Mouse (Mus musculus) brain, adult 2 months (tissue): Measurements from ENCODE around the gene Trib3.
"Not testable (repeated sequence)": the region's sequence is repeated elsewhere in the genome, so short reads cannot be mapped to it uniquely, and the experiment has no call there.

Experiments used
- DNase-seq: peaks from one replicate; pipeline ENCODE4 v3.0.0; 2011; ENCODE audit warnings: low read depth, low spot score

Gene Trib3

DNA sequence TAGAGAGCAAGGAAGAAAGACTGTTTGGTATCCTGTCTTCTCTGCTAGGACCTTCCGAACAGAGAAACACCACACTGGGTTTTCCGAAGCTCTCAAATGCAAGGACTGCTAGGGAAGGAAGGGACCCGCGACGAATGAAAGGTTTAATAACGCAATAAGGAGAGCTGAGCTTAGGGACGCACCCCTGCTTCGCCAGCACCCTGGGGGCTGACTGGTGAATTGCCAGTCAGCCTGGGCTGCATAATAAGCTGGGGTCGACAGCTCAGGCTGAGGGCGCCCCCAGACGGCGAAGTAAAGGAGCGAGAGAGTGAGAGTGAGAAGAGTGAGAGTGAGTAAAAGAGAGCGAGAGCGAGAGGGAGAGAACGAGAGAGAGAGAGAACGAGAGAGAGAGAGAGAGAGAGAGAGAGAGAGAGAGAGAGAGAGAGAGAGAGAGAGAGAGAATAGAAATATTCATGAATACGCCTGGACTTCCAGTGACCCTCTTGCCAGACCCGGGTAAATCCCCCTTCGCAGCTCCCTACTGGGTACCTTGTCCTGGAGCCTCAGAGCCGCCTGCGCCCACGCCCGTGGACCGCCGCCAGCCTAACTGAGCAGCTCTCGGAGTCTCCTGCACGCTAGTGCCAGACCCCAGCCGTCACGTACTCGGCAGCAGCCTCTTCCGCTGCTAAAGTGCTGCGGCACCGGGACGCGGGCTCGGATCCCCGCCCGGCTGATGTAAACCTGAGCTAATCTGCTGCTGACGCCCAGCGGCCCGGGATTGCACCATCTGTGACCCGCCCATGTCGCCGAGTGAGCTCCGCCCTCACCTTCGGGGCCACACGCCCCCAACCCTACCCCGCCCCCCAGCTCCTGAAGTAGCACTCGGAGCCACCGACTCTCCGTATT lies at the start of gene Trib3:
Gene Trib3, minus strand, starts transcription at position 704 of the 885 bp plus-strand sequence.
- peak; percentile 87 for DNase-seq

DNA sequence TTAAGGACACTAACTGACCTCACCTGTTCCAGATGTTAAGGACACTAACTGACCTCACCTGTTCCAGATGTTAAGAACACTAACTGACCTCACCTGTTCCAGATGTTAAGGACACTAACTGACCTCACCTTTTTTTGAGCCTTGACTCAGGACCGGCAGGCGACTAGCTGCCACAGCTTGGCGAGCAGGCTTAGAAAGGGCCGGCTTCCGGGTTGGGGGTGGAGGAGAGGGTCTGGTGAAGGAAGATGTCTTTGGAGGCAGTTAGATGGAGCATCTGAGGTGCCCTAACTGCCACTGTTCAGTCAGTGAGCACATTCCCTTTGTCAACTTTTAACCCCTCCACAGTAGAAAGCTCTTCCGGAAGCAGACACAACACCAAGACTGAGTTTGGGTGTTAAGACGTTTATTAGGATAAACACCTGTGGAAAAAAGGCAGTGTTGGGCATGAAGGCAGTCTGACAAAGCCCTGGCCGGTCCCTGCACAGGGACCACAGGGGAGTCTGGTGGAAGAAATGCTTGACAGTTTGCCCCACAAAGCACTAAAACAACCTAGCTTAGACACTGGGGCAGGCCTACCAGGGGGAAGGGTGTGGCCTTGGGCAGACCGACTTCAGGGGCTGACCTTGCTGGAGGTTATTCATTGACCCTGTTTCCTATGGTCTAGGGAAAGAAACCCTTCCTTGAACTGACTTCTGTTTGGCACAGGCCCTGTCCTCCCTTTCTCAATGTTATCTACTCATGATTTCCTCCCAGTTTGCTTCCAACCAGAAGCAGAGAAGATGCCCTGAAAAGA lies 49.6 kb upstream of the Trib3 start:
- no peak for DNase-seq

DNA sequence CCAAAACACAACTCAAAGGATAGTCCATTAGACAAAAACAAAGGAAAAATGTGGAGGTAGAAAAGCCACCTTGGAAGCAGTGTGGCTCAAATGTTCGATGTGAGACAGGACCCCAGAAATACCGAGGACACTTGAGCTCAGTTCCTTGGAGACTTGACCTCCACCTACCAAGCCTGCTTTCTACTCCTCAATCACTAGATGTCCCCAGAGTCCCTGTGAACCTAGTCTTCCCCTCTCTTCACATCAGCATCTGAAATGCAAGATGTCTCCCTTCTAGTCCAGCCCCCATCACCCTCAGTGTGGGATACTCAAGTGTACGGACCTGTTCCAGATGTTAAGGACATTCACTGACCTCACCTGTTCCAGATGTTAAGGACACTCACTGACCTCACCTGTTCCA lies 49.0 kb upstream of the Trib3 start:
- DNase-seq: peak; percentile 88

DNA sequence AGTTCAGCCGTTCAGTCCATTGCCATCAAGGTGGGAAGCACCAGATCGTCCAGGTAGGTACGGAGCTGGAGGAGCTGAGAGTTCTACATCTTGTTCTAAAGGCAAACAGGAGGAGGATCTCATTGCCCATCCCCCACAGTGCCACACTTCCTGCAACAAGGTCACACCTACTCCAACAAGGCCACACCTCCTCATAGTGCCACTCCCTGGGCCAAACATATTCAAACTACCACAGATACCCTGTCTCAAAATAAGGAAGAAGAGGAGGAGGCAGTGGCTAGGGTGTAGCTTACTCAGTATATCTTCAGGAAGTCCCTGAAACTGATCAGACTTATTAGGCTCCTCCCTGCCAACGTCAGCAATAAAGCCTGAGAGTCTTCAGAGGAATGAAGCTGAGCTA lies 40.4 kb upstream of the Trib3 start:
- no peak for DNase-seq

DNA sequence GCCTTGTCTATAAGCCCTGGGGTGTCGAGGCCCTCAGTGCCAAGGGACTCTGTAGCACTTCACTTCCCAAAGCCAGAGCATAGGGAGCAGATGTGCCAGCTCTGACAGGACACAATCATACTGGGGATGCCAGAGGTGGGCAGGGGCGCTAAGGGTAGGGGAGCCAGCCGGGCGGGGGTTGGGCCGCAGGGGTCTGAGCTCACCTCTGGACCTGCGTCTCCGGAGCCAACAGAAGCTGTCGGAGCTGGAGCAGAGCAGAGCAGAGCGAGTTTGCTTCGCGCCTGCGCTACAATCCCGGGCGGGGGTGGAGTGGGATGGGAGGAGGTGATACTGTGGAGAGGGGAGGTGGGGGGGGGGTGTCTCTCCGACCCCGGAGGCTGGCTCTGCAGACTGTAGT lies 32.5 kb upstream of the Trib3 start, which contains the start of gene Nrsn2:
Gene Nrsn2, minus strand, starts transcription at position 294 of the 397 bp plus-strand sequence.
- peak; percentile 80 for DNase-seq

DNA sequence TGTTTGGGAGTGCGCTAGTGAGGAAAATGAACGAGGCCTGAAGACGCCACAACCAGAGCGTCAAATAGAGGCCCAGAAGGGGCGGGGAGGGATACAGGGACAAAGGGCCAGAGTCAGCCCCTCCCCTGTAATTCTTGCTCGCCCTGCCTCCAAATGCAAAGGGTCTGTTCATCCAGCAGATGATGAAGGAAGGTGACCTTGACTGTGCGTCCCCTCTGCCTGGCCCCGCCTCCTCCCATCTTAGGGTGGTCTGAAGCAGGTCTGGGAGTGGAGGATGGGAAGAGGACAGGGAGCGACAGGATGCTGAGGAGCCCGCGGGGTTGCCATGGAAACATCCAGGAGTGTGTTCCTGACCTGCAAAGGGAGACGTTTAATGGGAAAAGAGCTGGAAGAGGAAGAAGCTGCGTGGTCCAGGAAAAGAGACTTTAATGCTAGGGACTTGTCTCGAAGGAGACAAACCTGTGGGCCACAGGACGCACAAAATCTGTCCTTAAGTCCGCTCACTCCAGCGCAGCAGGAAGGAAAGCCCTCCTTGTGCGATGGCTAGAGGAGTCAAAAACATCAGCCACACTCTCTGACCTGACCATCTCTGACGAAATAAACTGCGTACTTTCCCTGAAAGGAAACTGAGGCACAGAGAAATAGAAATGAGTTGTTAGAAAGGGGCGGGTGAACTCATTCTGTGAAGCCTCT lies 32.0 kb upstream of the Trib3 start:
- DNase-seq: peak; percentile 85

DNA sequence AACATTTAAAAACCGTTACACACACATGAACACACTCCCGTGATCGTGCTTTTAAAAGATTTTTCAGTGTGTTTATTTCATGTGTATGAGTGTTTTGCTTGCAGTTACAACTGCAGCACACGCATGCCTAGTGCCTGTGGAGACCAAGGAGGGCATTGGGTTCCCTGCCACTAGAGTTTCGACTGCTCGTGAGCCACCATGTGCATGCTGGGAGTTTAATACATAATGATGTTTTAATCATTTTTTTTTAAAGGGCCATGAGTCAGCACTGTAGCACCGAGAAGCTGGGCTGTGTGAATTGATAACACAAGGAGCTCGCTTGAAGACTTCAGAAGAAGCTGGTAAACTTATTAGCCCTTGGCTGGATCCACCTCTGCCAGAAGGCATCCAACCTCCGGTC lies 29.7 kb upstream of the Trib3 start:
- DNase-seq: no peak

DNA sequence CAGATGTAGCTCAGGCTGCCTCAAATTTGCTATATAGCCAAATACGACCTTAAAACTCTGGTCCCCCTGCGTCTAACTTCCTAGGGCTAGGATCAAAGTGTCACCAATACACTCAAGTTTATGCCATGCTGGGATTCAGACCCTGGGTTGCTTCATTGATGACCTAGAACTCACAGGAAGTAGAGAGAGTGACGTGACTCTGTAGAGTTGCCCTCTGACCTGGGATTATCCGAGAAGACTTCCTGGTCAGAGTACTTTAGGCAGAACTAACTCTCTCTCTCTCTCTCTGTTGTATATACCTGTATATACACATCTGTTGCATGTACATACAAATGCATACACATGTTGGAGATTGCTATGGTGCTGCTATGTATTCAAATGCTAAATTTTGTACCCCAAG lies 28.8 kb upstream of the Trib3 start:
- DNase-seq: no peak

DNA sequence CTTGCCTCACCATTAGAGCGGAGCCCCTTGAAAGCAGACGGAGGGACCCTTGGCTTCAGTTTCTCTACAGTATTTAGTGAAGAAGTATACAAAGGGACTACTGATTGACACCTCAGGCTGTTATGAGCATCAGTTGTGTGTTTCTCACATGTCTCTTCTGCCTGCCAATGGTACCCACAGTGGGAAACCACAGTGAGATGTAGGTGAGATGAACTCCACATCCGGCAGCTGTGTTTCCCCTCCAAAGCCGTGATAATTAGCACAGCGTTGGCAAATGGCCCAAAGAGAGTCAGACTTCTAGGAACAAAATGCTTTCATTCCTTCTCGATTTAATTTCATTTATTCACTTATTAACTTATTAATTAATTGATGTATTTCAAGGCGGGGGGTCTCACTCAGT lies 28.3 kb upstream of the Trib3 start:
- DNase-seq: no peak

DNA sequence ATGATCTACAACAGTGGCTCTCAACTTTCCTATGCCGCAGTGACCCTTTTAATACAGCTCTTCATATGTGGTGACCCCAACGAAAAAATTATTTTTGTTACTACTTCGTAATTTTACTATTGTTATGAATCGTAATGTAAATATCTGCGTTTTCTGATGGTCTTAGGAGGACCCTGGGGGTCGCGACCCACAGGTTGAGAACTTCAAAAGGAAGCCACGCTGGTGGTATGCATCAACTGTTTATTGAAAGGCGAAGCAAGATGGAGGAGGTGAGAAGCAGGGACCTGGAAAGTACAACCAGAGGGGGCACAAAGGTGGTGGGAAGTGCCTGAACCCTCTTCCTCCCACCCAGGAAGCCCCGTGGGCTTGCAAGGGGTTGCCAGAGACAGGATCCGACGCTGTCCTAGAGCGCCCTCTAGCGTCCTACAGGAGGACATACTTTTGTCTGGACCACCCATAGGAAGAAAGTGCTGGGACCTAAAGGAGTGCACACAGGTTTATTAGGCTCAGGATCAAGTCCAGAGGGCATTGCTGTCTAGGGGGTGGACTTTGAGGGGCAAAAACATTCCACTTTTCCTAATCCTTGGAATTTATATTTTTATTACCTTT lies 24.8 kb upstream of the Trib3 start:
- peak; percentile 76 for DNase-seq

DNA sequence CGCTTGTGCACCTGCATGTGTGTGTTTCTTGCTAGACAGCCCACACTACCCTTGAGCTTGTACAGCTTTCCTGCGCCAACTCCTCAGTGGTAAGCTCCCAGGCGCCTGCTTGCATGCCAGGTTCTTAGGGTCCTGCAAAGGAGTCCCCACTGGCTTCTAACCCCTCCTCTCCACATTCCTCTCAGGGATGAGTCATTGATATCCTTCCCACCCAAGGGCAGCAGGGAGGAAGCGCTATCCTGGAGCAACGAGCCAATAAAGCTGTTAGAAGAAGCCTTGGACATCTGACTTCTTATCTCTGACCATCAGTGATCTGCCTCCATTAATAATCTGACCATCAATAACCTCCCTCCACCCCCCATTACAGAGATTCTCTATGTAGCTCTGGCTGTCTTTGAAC lies 24.1 kb upstream of the Trib3 start:
- no peak for DNase-seq

DNA sequence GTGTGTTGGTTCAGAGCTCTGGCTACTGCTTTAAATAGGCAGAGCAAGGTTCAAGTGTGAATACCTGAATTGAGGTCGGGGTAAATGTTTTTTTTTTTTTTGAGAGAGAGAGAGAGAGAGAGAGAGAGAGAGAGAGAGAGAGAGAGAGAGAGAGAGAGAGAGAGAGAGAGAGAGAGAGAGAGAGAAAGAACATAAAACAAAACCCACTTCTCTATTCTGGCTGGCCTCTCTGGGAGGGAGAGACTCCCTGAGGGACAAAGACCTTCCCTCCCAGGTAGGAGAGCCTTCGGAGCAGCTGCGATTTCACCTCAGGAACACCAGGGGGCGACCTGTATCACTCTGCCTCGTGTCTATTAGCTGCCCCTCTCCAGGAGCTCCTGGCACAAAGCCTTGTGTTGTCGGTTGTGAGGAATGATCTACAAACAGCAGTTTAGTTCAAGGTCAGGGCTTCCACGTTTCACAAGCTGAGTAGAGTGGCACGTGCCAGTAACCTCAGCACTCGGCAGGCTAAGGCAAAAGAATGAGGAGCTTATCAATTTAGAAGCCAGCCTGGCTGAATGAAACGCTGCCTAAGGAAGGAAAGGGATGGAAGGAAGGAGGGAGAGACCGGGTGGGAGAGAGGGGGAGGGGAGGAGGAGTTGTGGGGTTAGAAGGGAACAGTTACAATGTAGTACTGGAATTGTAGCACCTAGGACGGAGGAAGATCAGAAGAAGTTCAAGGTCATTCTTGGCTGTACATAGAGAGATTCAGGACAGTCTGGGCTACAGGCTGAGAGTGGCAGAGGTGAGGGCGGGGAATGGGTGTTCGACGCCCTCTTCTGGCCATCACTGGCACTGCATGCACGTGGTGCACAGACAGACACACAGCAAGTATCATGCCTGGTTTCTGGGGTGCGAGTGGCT lies 19.7 kb upstream of the Trib3 start:
- DNase-seq: peak; percentile 85

DNA sequence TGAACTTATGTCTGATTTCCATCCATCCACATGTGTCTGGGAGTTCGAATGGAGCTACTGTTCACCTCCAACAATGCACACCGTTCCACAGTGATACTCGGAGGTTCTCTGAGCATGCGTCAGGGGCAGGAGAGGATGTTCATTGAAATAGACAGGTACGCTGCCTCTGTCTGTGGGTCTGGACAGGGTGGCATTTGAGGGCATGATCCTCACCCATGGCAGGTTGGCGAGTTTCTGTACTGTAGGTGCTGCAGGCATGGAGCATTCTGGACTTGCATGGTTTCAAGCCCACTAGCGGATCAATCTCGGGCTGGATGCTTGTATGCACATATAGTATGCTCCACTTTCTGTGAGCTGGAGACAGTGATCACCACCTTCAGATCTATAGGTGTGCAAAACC lies 17.4 kb upstream of the Trib3 start:
- no peak for DNase-seq

DNA sequence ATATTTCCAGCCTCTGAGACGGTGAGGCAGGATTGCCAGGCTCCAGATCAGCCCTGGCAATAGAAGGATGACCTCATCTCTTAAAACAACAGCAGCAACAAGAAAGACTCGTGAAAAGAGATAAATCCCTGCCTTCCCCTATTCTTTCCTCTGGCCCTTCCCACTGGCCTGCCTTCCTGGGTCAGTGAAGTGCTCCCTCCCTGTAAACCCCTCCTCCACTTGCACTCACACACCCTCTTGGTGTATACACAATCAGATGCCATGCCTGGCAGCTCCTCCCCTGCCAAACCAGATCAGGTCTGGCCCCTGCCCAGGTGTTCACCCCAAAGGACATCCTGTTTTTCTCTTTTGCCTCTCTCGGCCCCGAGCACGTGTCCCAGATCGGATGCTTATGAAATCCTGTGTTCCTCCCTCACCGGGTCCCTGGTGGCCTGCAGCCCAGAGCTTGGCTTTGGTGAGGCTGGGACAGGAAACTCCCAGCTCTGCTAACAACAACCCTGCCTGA lies 16.5 kb upstream of the Trib3 start:
- DNase-seq: no peak

DNA sequence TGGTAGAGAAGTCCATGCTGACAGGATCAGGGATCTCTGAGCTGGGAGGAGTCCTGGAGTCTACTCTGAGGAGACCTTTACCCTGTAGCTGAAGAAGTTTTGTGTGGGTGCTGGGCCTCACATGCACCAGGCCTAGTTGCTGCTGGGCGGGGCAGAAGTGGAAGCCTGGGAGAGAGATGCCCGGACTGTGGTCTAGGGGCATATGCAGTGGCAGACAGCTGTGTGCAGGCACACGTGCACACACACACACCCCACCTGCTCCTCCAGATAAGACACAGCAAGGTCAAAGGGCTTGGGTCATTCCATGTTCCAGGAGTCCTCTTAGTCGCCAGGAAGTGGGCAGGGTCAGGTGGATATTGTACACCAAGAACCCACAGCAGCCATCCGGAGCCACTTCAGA lies 15.8 kb upstream of the Trib3 start:
- no peak for DNase-seq

DNA sequence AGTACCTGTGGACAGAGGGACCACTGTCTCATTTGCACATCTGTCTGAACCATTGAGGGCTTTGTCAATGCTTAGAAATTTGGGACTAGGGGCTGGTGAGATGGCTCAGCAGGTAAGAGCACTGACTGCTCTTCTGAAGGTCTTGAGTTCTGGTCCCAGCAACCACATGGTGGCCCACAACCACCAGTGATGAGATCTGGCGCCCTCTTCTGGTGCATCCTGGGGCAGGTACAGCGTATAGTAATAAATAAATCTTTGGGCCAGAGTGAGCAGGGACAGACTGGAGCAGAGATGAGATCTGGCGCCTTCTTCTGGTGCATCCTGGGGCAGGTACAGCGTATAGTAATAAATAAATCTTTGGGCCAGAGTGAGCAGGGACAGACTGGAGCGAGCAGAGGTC lies 15.1 kb upstream of the Trib3 start:
- not testable (repeated sequence) for DNase-seq

DNA sequence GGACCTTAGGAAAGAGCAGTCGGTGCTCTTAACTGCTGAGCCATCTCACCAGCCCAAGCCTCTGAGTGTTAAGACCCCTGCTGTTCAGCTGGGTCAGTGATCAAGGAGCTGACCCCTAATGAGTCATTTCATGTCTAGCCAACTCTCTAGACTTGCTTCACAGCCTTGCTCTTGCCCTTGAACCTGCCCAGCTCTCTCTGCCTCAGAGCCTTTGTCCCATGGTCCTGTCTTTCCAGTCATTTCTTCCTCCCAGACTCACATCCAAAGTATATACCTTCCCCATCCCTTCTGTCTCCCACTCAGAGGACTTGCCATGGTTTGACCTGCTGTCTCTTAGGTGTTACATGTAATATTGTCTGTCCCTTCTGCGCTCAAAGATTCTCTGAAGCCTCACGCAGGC lies 13.4 kb upstream of the Trib3 start:
- no peak for DNase-seq

DNA sequence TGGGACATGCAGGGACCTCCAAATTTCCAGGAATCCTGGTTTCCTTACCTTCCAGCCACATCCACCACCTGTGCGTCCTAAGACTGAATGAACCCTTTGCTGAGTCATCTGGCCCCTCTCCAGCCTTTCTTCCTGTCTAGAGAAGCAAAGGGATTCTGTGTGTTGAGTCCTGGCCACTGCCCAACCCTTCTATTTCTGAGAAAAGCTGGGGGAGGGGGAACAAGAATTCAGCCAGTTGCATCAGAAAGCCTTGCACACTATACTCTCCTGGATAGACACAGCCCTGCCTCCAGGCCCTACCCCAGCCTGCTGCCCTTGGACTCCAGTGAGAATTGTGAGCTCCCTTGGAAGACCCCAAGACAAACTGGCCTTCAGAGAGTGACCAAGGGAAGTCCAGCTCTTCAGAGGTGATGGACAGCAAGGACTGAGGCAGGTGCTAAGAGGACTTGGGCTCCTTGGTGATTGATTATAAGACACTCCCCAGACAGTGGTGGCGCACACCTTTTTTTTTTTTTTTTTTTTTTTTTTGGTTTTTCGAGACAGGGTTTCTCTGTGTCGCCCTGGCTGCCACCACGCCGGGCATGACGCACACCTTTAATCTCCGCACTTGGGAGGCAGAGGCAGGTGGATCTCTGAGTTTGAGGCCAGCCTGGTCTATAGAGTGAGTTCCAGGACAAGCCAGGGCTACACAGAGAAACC lies 6.2 kb upstream of the Trib3 start:
- DNase-seq: peak; percentile 69

DNA sequence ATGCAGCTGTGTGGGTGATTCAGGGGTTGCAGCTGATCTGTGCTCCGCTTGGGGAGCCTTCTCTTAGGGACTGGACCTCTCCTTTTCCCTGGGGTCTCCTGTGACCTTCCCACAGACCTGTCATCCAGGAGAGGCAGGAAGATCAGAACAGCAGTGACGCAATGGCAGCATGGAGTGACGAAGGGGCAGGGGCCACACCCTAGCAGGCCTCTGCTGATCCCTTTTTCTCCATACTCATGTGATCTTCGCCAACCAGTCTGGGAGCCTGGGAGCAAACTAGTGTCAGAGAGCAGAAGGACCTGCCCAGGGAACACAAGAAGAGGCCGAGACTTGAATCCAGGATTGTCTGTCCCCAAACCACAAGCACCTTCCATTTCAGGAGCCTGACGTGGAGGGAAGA lies 5.4 kb upstream of the Trib3 start:
- no peak for DNase-seq

DNA sequence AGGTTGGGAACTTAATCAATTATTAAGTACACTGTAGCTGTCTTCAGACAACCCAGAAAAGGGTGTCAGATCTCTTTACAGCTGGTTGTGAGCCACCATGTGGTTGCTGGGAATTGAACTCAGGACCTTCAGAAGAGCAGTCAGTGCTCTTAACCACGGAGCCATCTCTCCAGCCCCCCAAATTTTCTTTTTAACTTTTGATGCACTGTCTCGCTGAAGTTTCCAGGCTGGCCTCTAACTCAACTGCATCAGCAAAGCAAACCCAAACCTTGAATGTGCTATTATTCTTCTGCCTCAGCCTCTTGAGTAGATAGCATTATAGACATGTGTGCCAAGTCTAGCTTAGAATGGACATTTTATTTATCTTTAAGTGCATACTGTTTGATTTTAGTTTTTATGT lies 3.9 kb upstream of the Trib3 start:
- no peak for DNase-seq
